Mouse (Mus musculus) ES-Bruce4 (cell line): ENCODE data around the gene Fgfr2.

ENCODE experiments used
- CTCF ChIP-seq: IDR thresholded peaks from one replicate; pipeline ENCODE4 v1.8.1; 2011; ENCODE audit warnings: low read depth, low read length
- POLR2A ChIP-seq: IDR thresholded peaks from one replicate; pipeline ENCODE4 v1.8.1; 2011; ENCODE audit warnings: low read length; ENCODE audit not compliant: insufficient read depth

DNA sequence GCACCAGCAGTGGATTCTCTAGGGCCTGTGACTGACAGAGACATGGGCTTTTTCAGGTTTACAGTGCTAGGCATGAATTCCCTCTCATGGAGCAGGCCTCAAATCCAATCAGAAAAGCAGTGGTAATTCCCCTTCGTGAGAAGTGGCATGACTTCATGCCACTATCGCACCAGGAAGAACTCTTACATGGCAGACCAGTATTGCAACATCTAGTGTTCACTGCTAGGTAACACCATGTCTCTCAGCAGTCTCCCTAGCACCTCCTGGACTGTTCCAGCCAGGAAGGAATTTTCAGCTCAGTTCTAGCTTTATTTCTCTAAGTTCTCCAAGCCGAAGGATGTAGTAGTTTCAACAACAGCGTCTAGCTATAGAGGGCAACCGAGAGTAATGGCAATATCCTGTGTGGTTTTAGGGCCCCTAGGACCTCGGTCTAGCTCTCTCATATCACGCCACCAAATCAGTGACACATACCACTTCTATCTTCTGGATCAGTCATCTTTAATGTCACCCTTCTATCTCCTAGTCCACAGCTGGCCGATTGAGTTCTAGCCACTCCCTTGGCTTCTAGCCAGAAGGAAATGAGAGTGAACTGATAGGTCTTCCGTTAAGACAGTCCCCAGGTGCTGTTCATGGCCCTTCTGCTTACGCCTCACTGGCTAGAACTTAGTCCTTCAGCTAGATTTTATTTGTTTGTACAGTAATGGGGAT, 720.6 kb downstream of the Fgfr2 start:
- TF ChIP-seq POLR2A (no peak), CTCF (no peak)
